Mouse (Mus musculus) neural tube, embryonic 14.5 days (tissue): ENCODE measurements around the gene Csrp2. TPM values are rescaled to one million over a fixed set of nuclear protein-coding genes. Genes with fewer than 3 reads are reported as not detected.
A peak's percentile ranks its signal among the peaks of the same experiment; 100 is the strongest.

Experiments
- ATAC-seq: fragments of 200-750 bp; cut with Nextera tagmentation; 2 replicates; pipeline ENCODE4 v1.8.0; 2017; ENCODE audit warnings: low read depth, mild to moderate bottlenecking, moderate TSS enrichment, moderate library complexity
- H3K27ac ChIP-seq: fragments of 300-500 bp; sonication (generic); 2 replicates; pipeline ENCODE4 v1.5.1; 2014; ENCODE audit warnings: low read depth, mild to moderate bottlenecking, control low read depth, low read length, moderate library complexity, mixed read lengths
- H3K27me3 ChIP-seq: fragments of 300-500 bp; sonication (generic); 2 replicates; pipeline ENCODE4 v1.6.1; 2014; ENCODE audit warnings: low read length; ENCODE audit not compliant: control insufficient read depth, insufficient read depth
- H3K36me3 ChIP-seq: fragments of 300-500 bp; sonication (generic); 2 replicates; pipeline ENCODE4 v1.6.1; 2014; ENCODE audit warnings: low read length, mixed read lengths; ENCODE audit not compliant: control insufficient read depth, insufficient read depth
- H3K4me1 ChIP-seq: fragments of 300-500 bp; sonication (generic); 2 replicates; pipeline ENCODE4 v1.6.1; 2014; ENCODE audit warnings: low read length; ENCODE audit not compliant: control insufficient read depth, insufficient read depth
- H3K4me2 ChIP-seq: fragments of 300-500 bp; sonication (generic); 2 replicates; pipeline ENCODE4 v1.6.1; 2014; ENCODE audit warnings: mild to moderate bottlenecking, low read depth, low read length, control low read depth
- H3K4me3 ChIP-seq: fragments of 300-500 bp; sonication (generic); 2 replicates; pipeline ENCODE4 v1.5.1; 2014; ENCODE audit warnings: low read depth, low read length, control low read depth, mixed read lengths
- H3K9ac ChIP-seq: fragments of 300-500 bp; sonication (generic); replicated peaks from 2 replicates; pipeline ENCODE4 v1.6.1; 2014; ENCODE audit warnings: low read depth, mild to moderate bottlenecking, control low read depth, low read length, mixed read lengths
- H3K9me3 ChIP-seq: fragments of 300-500 bp; sonication (generic); 2 replicates; pipeline ENCODE4 v1.6.1; 2016; ENCODE audit warnings: low read length; ENCODE audit not compliant: control insufficient read depth
- WGBS: fragments of 180-500 bp; shearing (Covaris S2); extraction: QIAGEN DNeasy Blood & Tissue Kit; methylation state at CpG from one replicate; pipeline ENCODE4 v1.1.7; 2014; 5-methylcytosine and 5-hydroxymethylcytosine counted together
- polyA plus RNA-seq: library from polyadenylated mRNA; unstranded; fragments of >200 nt; fragmentation: Nextera tagmentation; extraction: Ambion mirVana; gene quantifications from 2 replicates; pipeline ENCODE4 v1.2.1, GENCODE M21; 2014

Csrp2 gene
- polyA plus RNA-seq, 1 experiment from 2014 or later: 137 TPM

GRCm38 (mm10) chr10:110938841-110939549 lies 19.4 kb downstream of the Csrp2 start:
- Histone ChIP-seq H3K9ac (no peak overlapping the region), H3K4me2 (no peak overlapping the region), H3K27ac (no peak overlapping the region), H3K4me3 (no peak overlapping the region), H3K4me1 (no peaks in the 10 kb centered on the region), H3K27me3 (no peaks in the 10 kb centered on the region), H3K36me3 (peaks cover 8% of the 10 kb centered on the region; the same call in 1 of the 2 replicates), H3K9me3 (no peaks in the 10 kb centered on the region)
- WGBS: 79% methylated on average over 19 of the region's 19 CpGs
- ATAC-seq: peak; percentile 15; the same call in 1 of the 2 replicates

DNA sequence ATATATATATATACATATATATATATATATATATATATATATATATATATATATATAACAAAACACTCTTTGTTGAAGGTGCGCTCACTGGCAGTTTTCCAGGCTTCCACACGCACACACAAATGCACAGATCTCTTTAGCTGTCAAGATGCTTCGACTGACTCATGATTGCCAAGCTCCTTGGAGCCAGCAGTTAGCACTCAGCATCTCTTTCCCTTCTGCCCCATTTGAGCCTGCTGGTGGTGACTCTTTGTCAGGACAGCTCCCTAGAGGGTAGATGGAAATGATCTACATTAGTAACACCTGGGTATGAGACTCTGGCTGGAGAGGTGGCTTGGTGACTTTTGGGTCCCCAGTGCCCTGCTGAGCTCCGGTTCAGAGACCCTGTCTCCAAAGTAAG lies 20.1 kb downstream of the Csrp2 start:
- H3K4me2 ChIP-seq: no peak overlapping the region
- no peak overlapping the region for H3K27ac ChIP-seq
- ATAC-seq: no peak
- no peaks in the 10 kb centered on the region for H3K9me3 ChIP-seq
- no peaks in the 10 kb centered on the region for H3K4me1 ChIP-seq
- H3K4me3 ChIP-seq: no peak overlapping the region
- H3K36me3 ChIP-seq: peaks cover 8% of the 10 kb centered on the region; the same call in 1 of the 2 replicates
- 58% methylated on average over 4 of the region's 4 CpGs for WGBS
- H3K9ac ChIP-seq: no peak overlapping the region
- H3K27me3 ChIP-seq: no peaks in the 10 kb centered on the region

- no peaks in the 10 kb centered on the region for H3K27me3 ChIP-seq
- no peak overlapping the region for H3K4me2 ChIP-seq
- H3K9me3 ChIP-seq: no peaks in the 10 kb centered on the region
- WGBS: 87% methylated on average over 13 of the region's 13 CpGs
- H3K27ac ChIP-seq: no peak overlapping the region
- H3K4me3 ChIP-seq: no peak overlapping the region
- no peaks in the 10 kb centered on the region for H3K4me1 ChIP-seq
- H3K9ac ChIP-seq: no peak overlapping the region
- peaks cover 8% of the 10 kb centered on the region; the same call in 1 of the 2 replicates for H3K36me3 ChIP-seq
- no peak for ATAC-seq
Measured at GRCm38 (mm10) chr10:110940740-110941398, 21.3 kb downstream of the Csrp2 start.

- H3K27me3 ChIP-seq: no peaks in the 10 kb centered on the region
- 92% methylated on average over 11 of the region's 11 CpGs for WGBS
- no peak overlapping the region for H3K4me3 ChIP-seq
- no peak overlapping the region for H3K9ac ChIP-seq
- H3K4me1 ChIP-seq: no peaks in the 10 kb centered on the region
- no peak overlapping the region for H3K27ac ChIP-seq
- H3K36me3 ChIP-seq: peaks cover 8% of the 10 kb centered on the region; the same call in 1 of the 2 replicates
- H3K4me2 ChIP-seq: no peak overlapping the region
- no peak for ATAC-seq
- H3K9me3 ChIP-seq: no peaks in the 10 kb centered on the region
Measured at GRCm38 (mm10) chr10:110941968-110942367, 22.4 kb downstream of the Csrp2 start.

DNA sequence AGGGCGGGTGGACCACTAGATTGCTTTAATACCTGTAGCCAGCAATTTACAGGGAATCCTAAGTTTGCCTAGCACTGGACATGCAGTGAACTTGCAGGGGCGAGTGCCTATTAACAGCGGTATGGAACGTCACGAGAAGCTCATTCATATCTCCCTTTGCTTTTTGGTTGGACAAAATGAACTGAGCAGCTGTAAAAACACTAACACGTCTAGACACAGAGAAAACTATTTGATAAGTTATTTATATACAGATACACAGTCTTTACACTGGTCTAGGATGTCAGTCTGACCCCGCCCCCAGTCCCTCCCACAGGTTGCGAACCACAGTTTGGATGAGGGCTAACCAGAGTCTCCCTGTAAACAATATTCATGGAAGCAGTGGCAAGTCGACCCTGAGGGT lies 23.2 kb downstream of the Csrp2 start:
- H3K4me2 ChIP-seq: no peak overlapping the region
- H3K36me3 ChIP-seq: peaks cover 8% of the 10 kb centered on the region; the same call in 1 of the 2 replicates
- H3K9ac ChIP-seq: no peak overlapping the region
- WGBS: 90% methylated on average over 9 of the region's 9 CpGs
- no peaks in the 10 kb centered on the region for H3K27me3 ChIP-seq
- no peak overlapping the region for H3K4me3 ChIP-seq
- no peaks in the 10 kb centered on the region for H3K9me3 ChIP-seq
- no peak for ATAC-seq
- no peak overlapping the region for H3K27ac ChIP-seq
- H3K4me1 ChIP-seq: no peaks in the 10 kb centered on the region

DNA sequence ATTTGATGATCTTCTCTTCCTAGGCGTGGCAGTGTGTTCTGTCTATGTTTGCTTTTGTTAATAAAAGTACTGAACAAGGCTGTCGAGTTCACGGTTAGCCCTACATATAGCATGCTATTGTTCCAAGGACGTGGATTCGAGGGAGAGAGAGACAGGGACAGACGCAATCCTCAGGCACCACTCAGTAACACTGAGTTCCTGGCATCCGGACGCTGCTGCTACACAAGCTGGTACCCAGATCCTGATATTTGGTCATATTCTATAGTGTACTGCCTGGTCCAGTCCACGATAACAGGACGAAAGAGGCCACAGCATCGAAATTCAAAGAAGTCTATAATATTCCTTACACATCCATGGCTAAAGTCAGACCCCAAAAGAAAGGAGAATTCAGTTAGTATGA lies 24.6 kb downstream of the Csrp2 start:
- no peak overlapping the region for H3K9ac ChIP-seq
- H3K4me2 ChIP-seq: no peak overlapping the region
- H3K36me3 ChIP-seq: peaks cover 7% of the 10 kb centered on the region; the same call in 1 of the 2 replicates
- 95% methylated on average over 11 of the region's 11 CpGs for WGBS
- no peak overlapping the region for H3K27ac ChIP-seq
- H3K27me3 ChIP-seq: no peaks in the 10 kb centered on the region
- no peak overlapping the region for H3K4me3 ChIP-seq
- no peak for ATAC-seq
- no peaks in the 10 kb centered on the region for H3K9me3 ChIP-seq
- H3K4me1 ChIP-seq: no peaks in the 10 kb centered on the region

- ATAC-seq: no peak
- peaks cover 9% of the 10 kb centered on the region; the same call in 1 of the 2 replicates for H3K36me3 ChIP-seq
- no peak overlapping the region for H3K27ac ChIP-seq
- no peak overlapping the region for H3K4me2 ChIP-seq
- no peaks in the 10 kb centered on the region for H3K4me1 ChIP-seq
- H3K4me3 ChIP-seq: no peak overlapping the region
- no peaks in the 10 kb centered on the region for H3K9me3 ChIP-seq
- H3K27me3 ChIP-seq: no peaks in the 10 kb centered on the region
- WGBS: 91% methylated on average over 12 of the region's 12 CpGs
- H3K9ac ChIP-seq: no peak overlapping the region
Measured at GRCm38 (mm10) chr10:110945966-110946365, 26.4 kb downstream of the Csrp2 start.

DNA sequence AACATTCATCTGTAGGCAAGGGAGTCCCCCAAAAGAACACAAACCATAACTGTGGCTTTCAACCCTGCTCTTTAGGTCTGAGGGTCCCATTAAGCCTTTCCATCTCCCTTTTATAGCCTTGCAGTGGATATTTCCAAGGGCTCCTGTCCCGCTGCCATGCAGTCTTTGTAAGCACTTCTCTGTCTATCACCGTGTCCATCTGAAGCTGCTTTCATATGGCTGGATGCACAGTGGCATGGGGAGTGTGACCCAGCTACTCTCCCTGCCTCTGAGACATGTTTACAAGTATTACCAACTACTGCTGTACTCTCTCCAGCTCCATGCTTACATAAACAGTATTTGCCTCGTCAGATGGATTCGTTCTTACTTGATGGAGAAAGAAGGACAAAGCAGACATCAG lies 28.0 kb downstream of the Csrp2 start:
- Histone ChIP-seq H3K9ac (no peak overlapping the region), H3K4me1 (no peaks in the 10 kb centered on the region), H3K27me3 (no peaks in the 10 kb centered on the region), H3K36me3 (0 out of 2 replicates have a peak, but pooled peaks cover 4% of the 10 kb centered on the region), H3K27ac (no peak overlapping the region), H3K4me3 (no peak overlapping the region), H3K4me2 (no peak overlapping the region), H3K9me3 (no peaks in the 10 kb centered on the region)
- ATAC-seq: no peak
- 86% methylated on average over 4 of the region's 4 CpGs for WGBS

GRCm38 (mm10) chr10:110951112-110951511 lies 31.5 kb downstream of the Csrp2 start:
- no peaks in the 10 kb centered on the region for H3K4me1 ChIP-seq
- peaks cover 12% of the 10 kb centered on the region; the same call in 1 of the 2 replicates for H3K36me3 ChIP-seq
- no peak for ATAC-seq
- no peak overlapping the region for H3K9ac ChIP-seq
- 97% methylated on average over 1 of the region's 1 CpGs for WGBS
- H3K9me3 ChIP-seq: no peaks in the 10 kb centered on the region
- no peak overlapping the region for H3K4me3 ChIP-seq
- H3K27ac ChIP-seq: no peak overlapping the region
- no peak overlapping the region for H3K4me2 ChIP-seq
- no peaks in the 10 kb centered on the region for H3K27me3 ChIP-seq
